Mouse (Mus musculus) activated CD4-positive, CD25-positive, alpha-beta regulatory T cell, adult 4 months (primary cell): ENCODE data around the gene Slc26a8. TPM values are rescaled to one million over a fixed set of nuclear protein-coding genes. Genes with fewer than 3 reads are reported as not detected.

ENCODE experiments used
- ATAC-seq: one replicate; pipeline ENCODE4 v1.8.0; 2017
- polyA plus RNA-seq, 2 experiments: library from polyadenylated mRNA; unstranded; fragments of 100-300 nt; shearing (Covaris generic); gene quantifications; one replicate each; pipeline ENCODE4 v1.2.1; 2017

Gene Slc26a8
- polyA plus RNA-seq, 2 experiments from 2014 or later, result not detected

- no peak for ATAC-seq
These were observed 99.4 kb downstream of the Slc26a8 start for GRCm38 (mm10) chr17:28590596-28590995.

GRCm38 (mm10) chr17:28588591-28588990 lies 101.4 kb downstream of the Slc26a8 start:
- ATAC-seq, result no peak

Other genes starting within 250 kb of the Slc26a8 start
- 10 to 100 TPM; 17.9 to 24.0 TPM for gene Fkbp5, start 172.7 kb downstream of the Slc26a8 start, polyA plus RNA-seq
- gene Armc12, start 159.4 kb downstream of the Slc26a8 start, polyA plus RNA-seq, result not detected
- not detected for gene Clpsl2, start 140.8 kb downstream of the Slc26a8 start, polyA plus RNA-seq
- gene Clps, start 129.5 kb downstream of the Slc26a8 start, polyA plus RNA-seq, result not detected
- gene Lhfpl5, start 114.6 kb downstream of the Slc26a8 start, polyA plus RNA-seq, result 1 to 10 TPM in 1 of 2 experiments, under 1 TPM in 1; 0.64 to 1.7 TPM
- 100 to 1,000 TPM; 204 to 207 TPM for gene Srpk1, start 67.5 kb downstream of the Slc26a8 start, polyA plus RNA-seq
- 10 to 100 TPM; 17.5 to 22.4 TPM for gene Mapk14, start 1.1 kb upstream of the Slc26a8 start, polyA plus RNA-seq
- 1 to 10 TPM; 4.1 to 7.7 TPM for gene AC170998.1, start 35.9 kb upstream of the Slc26a8 start, polyA plus RNA-seq
- not detected for gene Mapk13, start 79.1 kb upstream of the Slc26a8 start, polyA plus RNA-seq
- gene Brpf3, start 110.9 kb upstream of the Slc26a8 start, polyA plus RNA-seq, result 1 to 10 TPM; 2.4 to 5.5 TPM
- gene Pnpla1, start 168.2 kb upstream of the Slc26a8 start, polyA plus RNA-seq, result not detected
- 1 to 10 TPM; 1.5 to 1.6 TPM for gene 4930539E08Rik, start 225.1 kb upstream of the Slc26a8 start, polyA plus RNA-seq